Mouse (Mus musculus) activated CD4-positive, CD25-positive, alpha-beta regulatory T cell (primary cell): ENCODE results near the gene Dll3. TPM values are rescaled to one million over a fixed set of nuclear protein-coding genes. Genes with fewer than 3 reads are reported as not detected.

Experiments
- polyA plus RNA-seq, 2 experiments: library from polyadenylated mRNA; unstranded; fragments of 100-300 nt; shearing (Covaris generic); gene quantifications; one replicate each; pipeline ENCODE4 v1.2.1; 2017

Gene Dll3
- polyA plus RNA-seq: not detected

GRCm38 (mm10) chr7:28301616-28302433, at the start of gene Dll3:
Gene Dll3, minus strand, starts transcription at chr7:28302238.

GRCm38 (mm10) chr7:28350155-28350883, 48.3 kb upstream of the Dll3 start, which contains the start of gene Rps16:
Gene Rps16, plus strand, starts transcription at chr7:28350652.

GRCm38 (mm10) chr7:28338108-28338998, 36.3 kb upstream of the Dll3 start, which contains the start of gene Supt5:
Gene Supt5, minus strand, starts transcription at chr7:28338746.

GRCm38 (mm10) chr7:28311926-28312543, 10.0 kb upstream of the Dll3 start, which contains the start of gene Timm50:
Gene Timm50, minus strand, starts transcription at chr7:28312072.

DNA sequence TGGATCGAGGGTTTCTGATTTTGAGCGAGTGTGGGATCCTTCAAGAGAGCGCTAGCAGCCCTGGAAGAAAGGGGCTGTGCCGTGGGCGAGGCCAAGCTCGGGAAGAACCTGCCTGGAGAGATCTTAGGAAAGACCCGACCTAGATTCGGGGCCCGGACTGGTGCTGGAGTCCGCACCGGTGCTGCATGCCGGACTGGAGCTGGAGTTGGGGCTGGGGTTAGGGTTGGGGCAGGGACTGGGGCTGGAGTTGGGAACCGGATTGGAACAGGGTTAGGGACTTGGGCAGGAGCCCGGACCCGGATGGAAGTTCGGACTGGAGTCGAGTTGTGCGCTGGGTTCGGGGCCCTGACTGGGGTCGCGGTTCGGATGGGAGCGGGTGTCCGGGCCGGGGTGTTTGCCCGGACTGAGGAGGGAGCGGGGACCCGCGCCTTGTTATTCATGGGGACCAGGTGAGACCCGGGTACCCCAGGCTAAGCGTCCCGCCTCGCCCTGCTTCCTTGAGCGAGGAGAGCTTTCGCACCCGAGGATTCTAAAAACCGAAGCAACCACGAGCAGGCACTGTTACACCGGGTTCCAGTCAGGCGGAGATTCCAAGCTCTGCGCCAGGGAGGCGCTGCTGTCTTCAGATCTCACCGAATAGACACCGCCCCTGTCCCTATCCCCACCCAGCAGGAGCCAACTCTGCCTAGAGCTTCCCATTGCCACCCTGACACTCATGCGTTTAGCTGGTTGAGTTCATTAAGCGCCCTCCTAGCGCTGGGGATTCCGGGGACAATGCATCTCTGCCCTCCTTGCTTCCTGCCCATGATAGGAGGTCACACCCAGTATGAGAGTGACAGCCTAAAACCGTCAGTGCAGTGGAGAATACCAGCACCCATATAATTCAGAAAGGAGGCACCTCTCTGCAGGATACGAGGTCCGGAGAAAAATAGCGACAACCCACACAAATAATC, 11.1 kb downstream of the Dll3 start, which contains the start of gene Selenov:
TSS of gene Selenov (minus strand) at position 549 of the 953 bp plus-strand sequence.

DNA sequence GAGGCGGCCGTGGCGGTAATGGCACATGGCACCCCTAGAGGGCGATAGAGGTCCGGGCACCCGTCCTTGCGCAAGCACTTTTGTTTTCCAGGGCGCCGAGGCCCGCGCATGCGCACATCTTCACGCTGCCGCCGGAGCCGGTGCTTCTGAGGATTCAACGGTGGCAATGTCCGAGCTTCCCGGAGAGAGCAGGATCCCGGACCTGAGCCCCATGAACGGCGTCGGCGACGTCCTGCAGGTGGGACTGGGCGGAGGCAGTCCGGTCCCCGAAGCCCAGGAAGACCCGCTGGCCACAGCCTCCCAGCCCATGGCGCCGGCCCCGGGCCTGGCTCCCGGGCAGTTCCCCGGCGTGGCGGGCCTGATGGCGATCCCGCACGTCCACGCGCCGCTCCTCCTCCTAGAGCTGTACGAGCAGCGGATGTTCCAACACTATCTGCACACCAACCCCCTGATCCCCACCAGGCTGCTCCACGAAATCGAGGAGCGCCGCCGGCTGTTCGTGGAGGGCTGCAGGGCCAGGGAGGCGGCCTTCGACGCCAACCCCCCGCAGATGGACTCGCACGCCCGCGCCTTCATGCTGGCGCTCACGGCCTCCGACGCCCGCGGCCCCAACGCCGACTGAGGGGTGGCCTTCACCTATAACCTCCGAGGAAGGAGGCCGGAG, 24.3 kb downstream of the Dll3 start, which contains the start of gene Eid2b:
TSS of gene Eid2b (plus strand) at position 125 of the 664 bp plus-strand sequence.

GRCm38 (mm10) chr7:28267129-28268041, 34.7 kb downstream of the Dll3 start, which contains the start of gene Eid2:
Gene Eid2, plus strand, starts transcription at chr7:28267881.

Other genes with a start within 250 kb of the Dll3 start
- under 1 TPM in 1 of 2 experiments, not detected in 1; 0.45 TPM for gene Fcgbp, start 231.0 kb downstream of the Dll3 start, polyA plus RNA-seq
- under 1 TPM in 1 of 2 experiments, not detected in 1; 0.15 TPM for gene 9530053A07Rik, start 172.8 kb downstream of the Dll3 start, polyA plus RNA-seq
- 100 to 1,000 TPM; 119 to 130 TPM for gene Fbl, start 132.5 kb downstream of the Dll3 start, polyA plus RNA-seq
- 10 to 100 TPM in 1 of 2 experiments, 1 to 10 TPM in 1; 8.7 to 14.0 TPM for gene Dyrk1b, start 122.8 kb downstream of the Dll3 start, polyA plus RNA-seq
- gene Eid2, start 34.4 kb downstream of the Dll3 start, polyA plus RNA-seq: 10 to 100 TPM in 1 of 2 experiments, 1 to 10 TPM in 1; 9.0 to 10.8 TPM
- 1 to 10 TPM; 4.8 to 6.4 TPM for gene Eid2b, start 24.5 kb downstream of the Dll3 start, polyA plus RNA-seq
- gene Selenov, start 11.1 kb downstream of the Dll3 start, polyA plus RNA-seq: not detected
- 10 to 100 TPM; 72.3 to 82.6 TPM for gene Timm50, start 9.8 kb upstream of the Dll3 start, polyA plus RNA-seq
- 100 to 1,000 TPM; 111 to 138 TPM for gene Supt5, start 36.5 kb upstream of the Dll3 start, polyA plus RNA-seq
- 1,000 to 10,000 TPM in 1 of 2 experiments, 100 to 1,000 TPM in 1; 690 to 1,103 TPM for gene Rps16, start 48.4 kb upstream of the Dll3 start, polyA plus RNA-seq
- 10 to 100 TPM; 68.1 to 75.7 TPM for gene Plekhg2, start 70.4 kb upstream of the Dll3 start, polyA plus RNA-seq
- gene Zfp36, start 78.0 kb upstream of the Dll3 start, polyA plus RNA-seq: 100 to 1,000 TPM; 146 to 202 TPM
- gene Med29, start 90.5 kb upstream of the Dll3 start, polyA plus RNA-seq: 10 to 100 TPM; 23.7 to 29.5 TPM
- 100 to 1,000 TPM in 1 of 2 experiments, 10 to 100 TPM in 1; 88.9 to 102 TPM for gene Paf1, start 90.7 kb upstream of the Dll3 start, polyA plus RNA-seq
- gene Gmfg, start 135.2 kb upstream of the Dll3 start, polyA plus RNA-seq: 100 to 1,000 TPM; 631 to 791 TPM
- gene Lrfn1, start 149.7 kb upstream of the Dll3 start, polyA plus RNA-seq: under 1 TPM; 0.79 to 0.81 TPM
- not detected for gene Ifnl2, start 208.2 kb upstream of the Dll3 start, polyA plus RNA-seq
- gene Ifnl3, start 220.6 kb upstream of the Dll3 start, polyA plus RNA-seq: not detected
- not detected for gene Sycn, start 238.6 kb upstream of the Dll3 start, polyA plus RNA-seq
- gene Nccrp1, start 245.0 kb upstream of the Dll3 start, polyA plus RNA-seq: under 1 TPM; 0.22 to 0.38 TPM